Mouse (Mus musculus) bone marrow, adult 2 months (tissue): ENCODE data around the gene Olfr1340.

Experiments
- CTCF ChIP-seq: fragments of 200-500 bp; IDR thresholded peaks from 2 replicates; pipeline ENCODE4 v1.5.1; 2011; ENCODE audit warnings: low read length, control low read depth; ENCODE audit not compliant: control insufficient read depth, insufficient read depth
- POLR2A ChIP-seq: fragments of 200-500 bp; IDR thresholded peaks from 2 replicates; pipeline ENCODE4 v1.6.1; 2011; ENCODE audit warnings: low read depth, mild to moderate bottlenecking, control low read depth, low read length, borderline replicate concordance; ENCODE audit not compliant: control insufficient read depth

- TF ChIP-seq POLR2A (no peak), CTCF (no peak)
Measured at GRCm38 (mm10) chr4:118731875-118732274, 11.9 kb downstream of the Olfr1340 start, which contains the start of gene Olfr1339.
